Mouse (Mus musculus) A20 (cell line): ENCODE measurements around the gene Ikzf4.
A peak's percentile ranks its signal among the peaks of the same experiment; 100 is the strongest.

Source experiments
- DNase-seq: peaks from one replicate; pipeline ENCODE4 v3.0.0-alpha.2; 2011; ENCODE audit warnings: low read depth, low spot score

The Ikzf4 gene

DNA sequence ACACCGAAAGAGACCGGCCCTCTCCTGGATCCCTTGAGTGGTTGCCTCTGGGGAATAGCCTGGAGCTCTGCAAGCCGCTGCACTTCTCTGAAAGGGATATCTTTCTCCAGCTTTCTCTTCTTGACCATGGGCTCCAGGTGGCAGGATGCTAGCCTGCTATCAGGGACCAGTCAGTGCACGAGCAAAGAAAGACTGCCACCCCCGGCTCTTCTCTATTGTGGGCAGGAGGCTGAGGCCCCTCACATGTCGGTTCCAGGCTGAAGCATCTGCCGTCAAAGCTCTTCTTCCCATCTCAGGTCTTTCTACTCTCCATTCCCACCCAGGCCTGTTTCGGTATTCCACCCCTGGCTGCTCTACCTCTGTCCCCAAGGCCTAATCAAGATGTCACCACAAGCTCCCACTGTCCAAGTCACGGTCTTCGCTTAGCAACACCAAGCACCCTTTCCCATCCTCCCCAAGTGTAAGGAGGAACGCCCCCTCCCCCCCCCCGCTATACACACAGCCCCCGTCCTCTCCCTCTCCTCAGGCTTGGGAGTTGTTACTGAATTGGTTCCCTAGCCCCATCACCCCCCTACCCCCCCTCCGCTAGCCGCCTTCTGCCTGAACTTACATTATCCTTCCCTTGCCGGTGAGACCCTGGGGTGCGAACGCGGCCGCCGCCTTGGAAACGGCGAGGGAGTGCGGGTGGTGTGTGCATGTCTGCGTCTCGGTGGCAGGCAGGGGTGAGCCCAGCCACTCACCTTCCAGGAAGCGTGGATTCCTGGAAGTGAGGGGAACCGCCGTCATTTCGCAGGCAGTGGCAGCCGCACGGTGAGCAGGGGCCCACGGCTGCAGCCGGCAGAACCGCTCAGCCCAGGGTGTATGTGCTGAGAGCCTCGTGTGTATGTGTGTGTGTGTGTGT, at the start of gene Ikzf4:
TSS of gene Ikzf4 (minus strand) at position 881 of the 901 bp plus-strand sequence.
- no peak for DNase-seq

DNA sequence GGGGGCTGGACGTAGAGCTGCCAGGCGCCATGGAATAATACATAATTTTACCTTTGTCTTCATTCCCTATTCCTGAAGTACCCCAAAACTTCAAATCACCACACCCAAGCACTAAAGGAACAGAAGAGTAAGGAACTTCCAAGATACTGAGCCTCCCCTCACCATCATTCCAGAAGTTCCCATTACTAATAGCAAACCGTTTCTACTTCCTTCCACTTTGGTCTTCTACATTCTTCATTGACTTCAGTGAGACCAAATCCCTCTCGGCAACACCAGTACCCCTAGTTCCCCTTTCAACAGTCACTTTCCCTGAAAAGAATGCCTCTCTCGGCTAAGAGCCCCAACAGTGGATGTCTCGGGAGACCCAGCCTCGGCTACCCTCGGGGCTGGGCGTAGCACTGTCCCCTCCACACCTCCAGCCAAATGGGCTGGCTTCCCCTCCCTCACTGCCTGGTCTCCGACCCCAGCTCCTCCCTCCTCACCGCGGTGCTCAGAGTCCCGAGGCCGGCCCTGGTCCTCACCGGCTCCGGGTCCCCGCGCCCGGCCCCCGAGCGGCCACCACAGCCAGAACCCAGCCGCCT, 49.7 kb upstream of the Ikzf4 start:
- no peak for DNase-seq

GRCm38 (mm10) chr10:128674469-128675008, 28.7 kb upstream of the Ikzf4 start:
- peak; percentile 71 for DNase-seq

DNA sequence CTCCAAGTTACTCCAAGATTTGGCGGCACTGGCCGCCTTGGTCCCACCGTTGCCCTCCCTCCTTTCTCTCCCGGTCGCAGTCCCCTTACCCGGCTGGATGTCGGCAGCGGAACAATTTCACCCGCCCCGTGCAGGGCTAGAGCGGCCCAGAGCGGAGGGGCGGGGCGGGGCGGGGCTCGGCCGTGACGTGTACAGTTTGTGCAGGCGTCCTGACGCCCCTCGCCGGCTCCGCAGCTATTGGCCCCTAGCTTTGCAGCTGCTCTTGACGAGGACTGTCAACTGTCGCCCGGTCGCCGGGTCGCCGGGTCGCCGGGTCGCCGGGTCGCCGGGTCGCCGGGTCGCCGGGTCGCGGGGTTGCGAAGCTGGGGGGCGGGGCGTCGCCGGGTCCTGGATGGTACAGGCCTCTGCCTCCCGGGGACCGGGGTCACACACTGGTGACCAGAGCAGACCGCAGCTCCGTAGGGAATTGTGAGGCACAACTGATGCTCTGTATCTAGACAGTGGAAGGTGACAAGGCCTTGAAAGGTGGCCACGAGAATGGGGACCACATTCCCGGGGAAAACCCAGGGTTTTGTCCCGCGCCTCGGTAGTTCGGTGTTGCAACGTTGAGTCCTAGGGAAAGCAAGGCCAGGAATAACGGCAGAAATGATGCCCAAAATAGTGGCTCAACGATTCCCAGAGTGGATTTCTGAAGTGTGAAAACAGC, 28.1 kb upstream of the Ikzf4 start, which contains the start of gene Suox:
TSS of gene Suox (minus strand) at position 311 of the 706 bp plus-strand sequence.
- peak; percentile 93 for DNase-seq

DNA sequence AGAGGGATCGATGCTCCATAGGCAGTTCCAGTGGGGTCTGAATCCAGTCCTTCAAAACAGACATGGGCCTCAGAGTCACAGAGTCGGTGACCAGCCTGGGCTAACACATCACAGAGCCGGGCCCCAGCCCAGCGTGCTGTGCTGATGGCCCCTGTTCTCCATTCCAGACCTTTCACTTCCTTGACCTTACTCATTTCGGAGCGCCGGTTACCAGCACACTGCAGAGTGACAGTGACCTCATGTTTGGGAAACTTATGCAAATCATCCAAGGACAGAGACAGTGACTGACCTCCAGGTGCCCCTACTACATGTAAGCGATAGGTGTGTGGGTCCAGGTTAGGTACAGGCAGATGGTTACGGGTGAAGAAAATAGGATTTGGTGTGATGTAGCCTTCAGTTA, 25.4 kb upstream of the Ikzf4 start:
- no peak for DNase-seq

DNA sequence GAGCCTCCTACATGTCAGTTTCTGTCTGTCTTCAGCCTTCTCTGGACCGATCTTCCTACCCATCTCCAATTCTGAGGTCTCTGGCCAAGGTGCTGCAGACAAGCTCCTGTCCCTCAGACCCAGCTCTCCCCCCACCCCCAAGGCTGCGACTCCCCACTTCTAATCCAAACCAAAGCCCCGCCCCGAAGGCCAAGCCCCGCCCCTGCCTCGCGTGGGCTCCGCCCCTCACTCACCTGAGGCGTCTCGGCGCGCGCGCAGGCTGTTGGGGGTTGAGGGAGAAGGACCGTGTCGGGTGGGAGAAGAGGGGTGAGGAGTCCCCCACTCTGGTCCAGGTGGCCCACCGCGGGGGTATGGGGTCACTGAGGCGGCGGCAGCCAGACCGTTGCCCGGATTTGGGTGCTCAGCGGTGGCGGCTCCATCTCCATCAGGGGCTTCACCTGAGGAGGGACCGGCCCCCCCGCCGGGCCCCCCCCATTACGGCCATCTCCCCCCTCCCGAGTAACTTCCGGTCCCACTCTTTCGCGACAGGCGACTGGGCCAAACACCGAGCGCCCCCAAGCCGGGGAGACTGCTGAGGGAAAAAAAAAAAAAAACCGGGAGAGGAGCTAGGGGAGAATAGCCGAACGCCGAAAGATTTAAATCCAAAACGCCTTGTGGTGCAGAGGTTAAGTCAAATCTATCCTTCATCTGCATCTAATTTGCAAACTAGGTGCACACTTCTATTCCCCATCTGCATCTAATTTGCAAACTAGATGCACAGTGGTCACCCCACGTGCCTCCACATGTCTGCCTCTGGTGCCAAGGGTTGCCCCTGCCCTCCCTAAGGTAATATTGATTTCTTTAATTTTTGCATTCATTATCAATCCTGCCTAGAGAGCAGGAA, 23.2 kb upstream of the Ikzf4 start:
- DNase-seq: peak; percentile 85

DNA sequence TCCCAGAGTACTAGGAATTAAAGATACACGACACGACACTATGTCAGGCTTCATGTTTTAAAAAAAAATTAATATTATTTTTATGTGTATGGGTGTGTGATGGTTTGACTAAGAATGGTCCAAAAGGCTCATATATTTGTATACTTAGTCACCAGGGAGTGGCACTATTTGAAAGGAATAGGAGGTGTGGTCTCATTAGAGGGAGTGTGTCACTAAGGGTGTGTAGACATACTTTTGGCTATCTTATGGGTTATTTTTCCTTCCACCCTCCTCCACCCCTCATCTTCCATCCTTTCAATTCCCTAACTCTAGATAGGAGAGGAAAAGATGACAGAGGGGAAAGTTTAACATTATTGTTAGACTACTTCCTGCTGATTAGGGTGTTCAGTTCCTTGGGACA, 20.0 kb upstream of the Ikzf4 start:
- no peak for DNase-seq

GRCm38 (mm10) chr10:128665307-128665706, 19.5 kb upstream of the Ikzf4 start:
- DNase-seq: no peak

DNA sequence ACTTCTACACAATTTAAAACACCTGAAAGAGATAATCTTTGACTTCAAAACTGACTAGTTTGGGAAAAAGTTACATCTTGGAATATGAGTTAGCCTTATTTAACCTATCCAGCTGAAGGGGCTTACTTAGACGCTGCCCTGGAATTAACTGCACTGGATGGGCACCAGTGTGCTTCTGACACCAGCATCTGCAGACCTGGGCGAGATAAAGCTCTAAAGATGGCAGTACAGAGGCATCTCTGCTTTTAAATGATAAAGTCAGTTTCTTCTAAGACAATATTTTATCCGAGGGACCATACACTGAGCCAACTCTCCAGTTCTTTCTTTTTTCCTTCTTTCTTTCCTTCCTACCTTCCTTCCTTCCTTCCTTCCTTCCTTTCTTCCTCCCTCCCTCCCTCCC, 19.0 kb upstream of the Ikzf4 start:
- DNase-seq: no peak

- DNase-seq: no peak
These were observed 17.8 kb upstream of the Ikzf4 start for GRCm38 (mm10) chr10:128663441-128664220.

GRCm38 (mm10) chr10:128662465-128662864, 16.7 kb upstream of the Ikzf4 start:
- no peak for DNase-seq

- no peak for DNase-seq
These were observed 13.7 kb upstream of the Ikzf4 start for GRCm38 (mm10) chr10:128659490-128659889.

DNA sequence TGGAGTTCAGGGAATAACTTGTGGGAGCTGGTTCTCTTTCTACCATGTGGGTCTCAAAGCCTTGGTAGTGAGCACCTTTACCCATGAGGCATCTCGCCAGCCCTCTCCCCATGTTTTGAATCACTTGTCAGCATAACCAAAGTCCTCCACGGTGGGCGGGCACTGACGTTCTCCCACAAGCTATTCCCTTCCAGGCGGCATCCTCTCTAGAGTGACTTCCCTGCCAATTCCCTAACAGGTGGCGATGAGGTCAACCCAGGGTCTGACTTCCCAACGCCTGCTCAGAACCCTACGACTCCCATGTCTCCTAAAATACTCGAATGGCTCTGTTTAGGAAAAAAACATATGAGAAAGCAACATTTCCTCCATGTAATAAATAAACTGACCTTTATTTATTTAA, 12.1 kb upstream of the Ikzf4 start:
- no peak for DNase-seq

- DNase-seq: no peak
These were observed 10.9 kb upstream of the Ikzf4 start for GRCm38 (mm10) chr10:128656731-128657130.

GRCm38 (mm10) chr10:128655254-128655653, 9.5 kb upstream of the Ikzf4 start:
- no peak for DNase-seq

DNA sequence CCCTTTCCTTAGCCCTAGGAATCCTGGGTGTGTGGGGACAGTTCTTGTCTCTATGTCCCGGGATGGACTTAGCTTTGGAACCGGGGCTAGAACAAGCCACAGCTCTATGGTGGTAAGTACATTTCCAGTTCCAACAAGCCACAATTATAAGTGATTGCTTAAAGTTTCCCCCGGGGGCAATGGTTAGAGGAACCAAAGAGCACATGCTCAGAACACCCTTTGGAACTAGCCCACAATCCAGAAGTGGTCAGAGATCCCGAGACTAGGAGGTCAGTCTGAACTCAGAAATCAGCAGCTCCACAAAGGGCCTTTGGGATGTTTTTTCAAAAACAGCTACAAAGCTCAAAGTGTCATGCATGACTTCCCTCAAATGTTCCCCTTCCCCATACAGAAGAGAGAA, 8.1 kb upstream of the Ikzf4 start:
- no peak for DNase-seq

DNA sequence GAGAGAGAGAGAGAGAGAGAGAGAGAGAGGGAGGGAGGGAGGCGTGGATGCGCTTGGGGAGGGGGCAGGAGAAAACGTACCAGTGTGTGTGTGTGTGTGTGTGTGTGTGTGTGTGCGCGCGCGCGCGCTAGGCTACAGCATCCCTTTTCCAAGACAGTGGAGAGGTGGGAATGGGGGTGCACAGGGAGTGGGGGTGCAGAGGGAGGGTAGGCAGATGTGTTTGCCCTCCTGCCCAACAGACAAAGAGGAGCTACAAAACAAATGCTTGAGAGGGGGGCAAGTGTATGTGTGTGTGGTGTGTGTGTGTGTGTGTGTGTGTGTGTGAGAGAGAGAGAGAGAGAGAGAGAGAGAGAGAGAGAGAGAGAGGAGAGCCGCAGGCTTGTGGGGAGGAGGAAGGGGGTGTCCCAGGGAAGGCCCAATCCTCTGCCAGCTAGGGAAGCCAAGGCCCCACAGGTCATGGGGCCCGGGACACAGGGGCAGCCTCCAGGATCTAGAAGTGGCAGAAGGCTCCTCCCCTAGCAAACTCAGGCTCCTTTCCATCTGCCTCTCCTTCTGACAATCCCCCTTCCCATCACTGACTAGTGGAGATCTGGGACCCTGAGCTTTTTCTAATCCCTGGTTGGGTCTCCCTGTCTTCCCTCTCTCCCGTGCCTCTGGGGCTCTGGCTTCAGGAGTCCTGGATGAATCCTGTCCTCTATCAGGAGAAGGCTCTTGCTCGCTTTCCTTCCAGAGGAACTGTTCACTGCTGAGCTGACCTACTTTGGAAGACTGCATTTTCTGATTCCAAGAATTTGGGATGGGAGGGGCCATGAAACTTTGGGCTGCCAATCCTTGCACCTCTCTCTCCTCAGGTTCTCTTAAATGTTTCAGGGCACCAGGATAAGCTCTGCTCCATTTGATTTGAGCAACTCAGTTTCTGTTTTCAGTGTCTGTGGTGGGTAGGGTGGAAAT, 623 bp upstream of the Ikzf4 start:
- no peak for DNase-seq

DNA sequence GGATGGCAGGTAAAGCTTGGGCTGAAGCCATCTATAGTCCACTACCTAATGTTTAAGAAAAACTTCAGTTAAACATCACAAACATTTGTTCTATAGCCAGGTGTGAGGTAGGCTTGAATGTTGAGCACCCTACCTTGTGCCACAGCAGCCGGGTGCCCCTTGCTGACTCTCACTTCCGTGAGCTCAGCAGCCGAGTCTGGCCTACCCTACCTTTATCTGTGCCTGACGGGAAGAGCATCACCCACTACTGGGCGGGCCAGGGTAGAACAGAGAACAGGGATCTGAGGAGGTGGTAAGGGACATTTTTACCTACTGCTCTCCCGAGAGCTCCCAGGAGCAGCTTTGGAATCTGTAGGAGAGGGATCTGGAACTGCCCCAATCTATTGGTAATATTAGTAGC, 3.0 kb downstream of the Ikzf4 start:
- no peak for DNase-seq

DNA sequence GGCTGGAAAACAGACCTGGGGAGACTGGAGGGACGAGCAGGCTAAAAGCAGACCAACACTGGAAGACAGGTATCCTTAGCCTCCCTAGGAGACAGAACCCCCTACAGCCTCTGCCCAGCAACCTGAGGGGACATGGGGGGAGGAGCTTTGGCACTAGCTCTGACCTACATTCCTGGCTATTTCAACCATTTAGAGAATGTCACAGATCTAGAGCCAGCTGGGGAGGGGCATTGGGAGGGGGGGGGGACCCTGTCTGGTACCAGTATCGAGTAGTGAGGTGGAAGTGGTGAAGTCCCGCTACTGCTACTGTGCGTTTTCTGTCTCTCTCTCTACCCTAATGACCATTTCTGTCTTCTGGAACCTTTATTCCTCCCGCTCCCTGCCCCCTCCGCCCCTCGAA, 3.9 kb downstream of the Ikzf4 start:
- DNase-seq: no peak
